Mouse (Mus musculus) E14TG2a.4 (cell line): Measurements from ENCODE around the gene Apoc1.

ENCODE experiments used
- H3K27me3 ChIP-seq: 2 replicates; pipeline ENCODE4 v1.6.1; 2014; ENCODE audit warnings: low read length, control low read depth; ENCODE audit not compliant: insufficient read depth
- H3K36me3 ChIP-seq: 2 replicates; pipeline ENCODE4 v1.6.1; 2014; ENCODE audit warnings: low read length, control low read depth; ENCODE audit not compliant: insufficient read depth
- H3K4me1 ChIP-seq: replicated peaks from 2 replicates; pipeline ENCODE4 v1.6.1; 2014; ENCODE audit warnings: low read depth, low read length, control low read depth
- H3K4me3 ChIP-seq: replicated peaks from 2 replicates; pipeline ENCODE4 v1.5.1; 2014; ENCODE audit warnings: mild to moderate bottlenecking, low read length
- H3K9me3 ChIP-seq: 2 replicates; pipeline ENCODE4 v1.6.1; 2014; ENCODE audit warnings: low read length, control low read depth
- CTCF ChIP-seq: conservative IDR thresholded peaks from 2 replicates; pipeline ENCODE4 v1.5.1; 2014; ENCODE audit warnings: low read length
- NANOG ChIP-seq: IDR thresholded peaks from 2 replicates; pipeline ENCODE4 v1.6.1; 2014; ENCODE audit warnings: borderline replicate concordance, low read length, mixed read lengths
- POU5F1 ChIP-seq: IDR thresholded peaks from 2 replicates; pipeline ENCODE4 v1.6.1; 2014; ENCODE audit warnings: low read length, borderline replicate concordance

Apoc1 gene

GRCm38 (mm10) chr7:19700299-19701068 lies 8.0 kb upstream of the Apoc1 start:
- Histone ChIP-seq H3K4me3 (peak overlapping the region; percentile 86), H3K4me1 (peaks cover 82% of the 10 kb centered on the region), H3K9me3 (no peaks in the 10 kb centered on the region), H3K36me3 (peaks cover 72% of the 10 kb centered on the region), H3K27me3 (no peaks in the 10 kb centered on the region)
- TF ChIP-seq NANOG = no peak
- no peak for TF ChIP-seq POU5F1
- no peak for TF ChIP-seq CTCF

GRCm38 (mm10) chr7:19699827-19700148 lies 7.3 kb upstream of the Apoc1 start:
- TF ChIP-seq POU5F1 (no peak), NANOG (no peak), CTCF (no peak)
- peaks cover 66% of the 10 kb centered on the region for H3K36me3 ChIP-seq
- no peaks in the 10 kb centered on the region for H3K27me3 ChIP-seq
- H3K9me3 ChIP-seq = no peaks in the 10 kb centered on the region
- peaks cover 84% of the 10 kb centered on the region for H3K4me1 ChIP-seq
- H3K4me3 ChIP-seq = peak overlapping the region; percentile 86

- Histone ChIP-seq H3K4me3 (peak within 1 kb of the TSS; percentile 86), H3K27me3 (no peaks in the 10 kb centered on the region), H3K4me1 (peaks cover 84% of the 10 kb centered on the region), H3K9me3 (no peaks in the 10 kb centered on the region), H3K36me3 (peaks cover 59% of the 10 kb centered on the region)
- TF ChIP-seq CTCF (no peak), POU5F1 (no peak), NANOG (0 out of 2 replicates have a peak, but pooled peaks have one; percentile 17)
Measured at GRCm38 (mm10) chr7:19698907-19699826, 6.7 kb upstream of the Apoc1 start, which contains the start of gene Apoe. Gene Apoe, minus strand, starts transcription at chr7:19699188.

- peak overlapping the region; percentile 86 for H3K4me3 ChIP-seq
- TF ChIP-seq NANOG (no peak), CTCF (peak; percentile 23; the same call in 1 of the 2 replicates)
- H3K4me1 ChIP-seq = peaks cover 84% of the 10 kb centered on the region
- H3K9me3 ChIP-seq = no peaks in the 10 kb centered on the region
- peaks cover 50% of the 10 kb centered on the region for H3K36me3 ChIP-seq
- no peaks in the 10 kb centered on the region for H3K27me3 ChIP-seq
Measured at GRCm38 (mm10) chr7:19697949-19698906, 5.8 kb upstream of the Apoc1 start.

- no peaks in the 10 kb centered on the region for H3K27me3 ChIP-seq
- peaks cover 80% of the 10 kb centered on the region for H3K4me1 ChIP-seq
- H3K36me3 ChIP-seq = peaks cover 32% of the 10 kb centered on the region
- no peak for TF ChIP-seq POU5F1
- TF ChIP-seq CTCF = 0 out of 2 replicates have a peak, but pooled peaks have one; percentile 8
- TF ChIP-seq NANOG = no peak
- no peaks in the 10 kb centered on the region for H3K9me3 ChIP-seq
- H3K4me3 ChIP-seq = peak overlapping the region; percentile 86
Measured at GRCm38 (mm10) chr7:19696336-19696873, 3.9 kb upstream of the Apoc1 start.

GRCm38 (mm10) chr7:19695881-19696280 lies 3.4 kb upstream of the Apoc1 start:
- Histone ChIP-seq H3K4me3 (peak overlapping the region; percentile 86), H3K4me1 (peaks cover 82% of the 10 kb centered on the region), H3K27me3 (no peaks in the 10 kb centered on the region), H3K36me3 (peaks cover 30% of the 10 kb centered on the region), H3K9me3 (no peaks in the 10 kb centered on the region)
- TF ChIP-seq NANOG = no peak
- no peak for TF ChIP-seq CTCF
- no peak for TF ChIP-seq POU5F1

- H3K4me1 ChIP-seq = peaks cover 82% of the 10 kb centered on the region
- no peaks in the 10 kb centered on the region for H3K9me3 ChIP-seq
- peaks cover 27% of the 10 kb centered on the region for H3K36me3 ChIP-seq
- no peaks in the 10 kb centered on the region for H3K27me3 ChIP-seq
- peak overlapping the region; percentile 13; the same call in 1 of the 2 replicates for H3K4me3 ChIP-seq
- no peak for TF ChIP-seq CTCF
- no peak for TF ChIP-seq POU5F1
- no peak for TF ChIP-seq NANOG
Measured at GRCm38 (mm10) chr7:19695213-19695594, 2.7 kb upstream of the Apoc1 start.
